Mouse (Mus musculus): Measurements from ENCODE around the gene Fkbpl. TPM values are rescaled to one million over a fixed set of nuclear protein-coding genes. Genes with fewer than 3 reads are reported as not detected.

Gene Fkbpl
- total RNA-seq, 2 experiments from 2014 or later: 2.6 TPM; not detected in 1

DNA sequence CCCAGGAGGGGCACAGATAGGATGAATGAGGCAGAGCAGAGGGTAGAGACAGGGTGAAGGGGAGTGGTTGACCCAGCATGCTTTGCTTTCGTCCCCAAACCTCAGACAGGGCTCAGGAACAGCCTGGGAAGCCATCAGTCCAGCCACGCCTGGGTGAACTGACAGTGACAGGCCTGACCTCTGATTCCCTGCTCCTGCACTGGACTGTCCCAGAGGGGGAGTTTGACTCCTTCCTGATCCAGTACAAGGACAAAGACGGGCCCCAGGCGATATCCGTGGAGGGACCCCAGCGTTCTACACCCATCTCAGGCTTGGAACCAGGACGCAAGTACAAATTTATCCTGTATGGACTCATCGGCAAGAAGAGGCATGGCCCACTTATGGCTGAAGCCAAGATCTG, 38.6 kb downstream of the Fkbpl start:
- no peak for ATAC-seq (replicated peaks; ENCODE audit: low FRiP score, poor library complexity, severe bottlenecking)

GRCm38 (mm10) chr17:34683686-34684220, 39.2 kb downstream of the Fkbpl start:
- ATAC-seq (replicated peaks; ENCODE audit: low FRiP score, poor library complexity, severe bottlenecking): no peak

- no peak for ATAC-seq (replicated peaks; ENCODE audit: low FRiP score, poor library complexity, severe bottlenecking)
Measured at GRCm38 (mm10) chr17:34684253-34684893, 39.8 kb downstream of the Fkbpl start.

- ATAC-seq (replicated peaks; ENCODE audit: low FRiP score, poor library complexity, severe bottlenecking): no peak
Measured at GRCm38 (mm10) chr17:34685120-34686110, 40.9 kb downstream of the Fkbpl start.

GRCm38 (mm10) chr17:34688889-34689288, 44.3 kb downstream of the Fkbpl start:
- no peak for ATAC-seq (replicated peaks; ENCODE audit: low FRiP score, poor library complexity, severe bottlenecking)

GRCm38 (mm10) chr17:34690458-34690857, 45.9 kb downstream of the Fkbpl start:
- ATAC-seq (replicated peaks; ENCODE audit: low FRiP score, poor library complexity, severe bottlenecking): no peak

GRCm38 (mm10) chr17:34692906-34693305, 48.3 kb downstream of the Fkbpl start:
- no peak for ATAC-seq (replicated peaks; ENCODE audit: low FRiP score, poor library complexity, severe bottlenecking)

Other genes with a start within 250 kb of the Fkbpl start
- gene BC051142, start 245.9 kb upstream of the Fkbpl start, total RNA-seq (2015; ENCODE audit: low replicate concordance): not detected in 2 replicates
- not detected in 2 replicates for gene BC051142, start 245.9 kb upstream of the Fkbpl start, total RNA-seq (2017; ENCODE audit: low replicate concordance)
- not detected in 2 replicates for gene Btnl4, start 167.4 kb upstream of the Fkbpl start, total RNA-seq (2015; ENCODE audit: low replicate concordance)
- 0.51 TPM in 1 of 2 replicates, not detected in the other for gene Btnl4, start 167.4 kb upstream of the Fkbpl start, total RNA-seq (2017; ENCODE audit: low replicate concordance)
- gene Btnl6, start 127.4 kb upstream of the Fkbpl start, total RNA-seq (2015; ENCODE audit: low replicate concordance): not detected in 2 replicates
- 0.39 and 0.61 TPM in 2 replicates for gene Btnl6, start 127.4 kb upstream of the Fkbpl start, total RNA-seq (2017; ENCODE audit: low replicate concordance)
- gene Notch4, start 80.5 kb upstream of the Fkbpl start, total RNA-seq (2015; ENCODE audit: low replicate concordance): under 0.01 TPM in 1 of 2 replicates, not detected in the other
- not detected in 2 replicates for gene Notch4, start 80.5 kb upstream of the Fkbpl start, total RNA-seq (2017; ENCODE audit: low replicate concordance)
- 21.8 and 24.1 TPM in 2 replicates for gene Gpsm3, start 55.0 kb upstream of the Fkbpl start, total RNA-seq (2015; ENCODE audit: low replicate concordance)
- gene Gpsm3, start 55.0 kb upstream of the Fkbpl start, total RNA-seq (2017; ENCODE audit: low replicate concordance): 4.9 and 22.2 TPM in 2 replicates
- gene Pbx2, start 53.5 kb upstream of the Fkbpl start, total RNA-seq (2015; ENCODE audit: low replicate concordance): 8.3 and 9.2 TPM in 2 replicates
- 8.7 and 19.7 TPM in 2 replicates for gene Pbx2, start 53.5 kb upstream of the Fkbpl start, total RNA-seq (2017; ENCODE audit: low replicate concordance)
- 0.84 and 1.1 TPM in 2 replicates for gene Ager, start 46.9 kb upstream of the Fkbpl start, total RNA-seq (2015; ENCODE audit: low replicate concordance)
- gene Ager, start 46.9 kb upstream of the Fkbpl start, total RNA-seq (2017; ENCODE audit: low replicate concordance): 1.7 TPM in 1 of 2 replicates, not detected in the other
- 39.4 and 63.8 TPM in 2 replicates for gene Rnf5, start 41.1 kb upstream of the Fkbpl start, total RNA-seq (2015; ENCODE audit: low replicate concordance)
- 16.6 and 24.9 TPM in 2 replicates for gene Rnf5, start 41.1 kb upstream of the Fkbpl start, total RNA-seq (2017; ENCODE audit: low replicate concordance)
- gene Agpat1, start 40.5 kb upstream of the Fkbpl start, total RNA-seq (2015; ENCODE audit: low replicate concordance): 12.6 and 17.3 TPM in 2 replicates
- 8.0 and 10.3 TPM in 2 replicates for gene Agpat1, start 40.5 kb upstream of the Fkbpl start, total RNA-seq (2017; ENCODE audit: low replicate concordance)
- 3.2 TPM in 1 of 2 replicates, not detected in the other for gene Egfl8, start 28.8 kb upstream of the Fkbpl start, total RNA-seq (2015; ENCODE audit: low replicate concordance)
- gene Egfl8, start 28.8 kb upstream of the Fkbpl start, total RNA-seq (2017; ENCODE audit: low replicate concordance): not detected in 2 replicates
- gene Ppt2, start 16.3 kb upstream of the Fkbpl start, total RNA-seq (2015; ENCODE audit: low replicate concordance): 6.7 and 13.0 TPM in 2 replicates
- gene Ppt2, start 16.3 kb upstream of the Fkbpl start, total RNA-seq (2017; ENCODE audit: low replicate concordance): 3.2 and 4.0 TPM in 2 replicates
- gene Prrt1, start 15.2 kb upstream of the Fkbpl start, total RNA-seq (2015; ENCODE audit: low replicate concordance): not detected in 2 replicates
- gene Prrt1, start 15.2 kb upstream of the Fkbpl start, total RNA-seq (2017; ENCODE audit: low replicate concordance): not detected in 2 replicates
- 5.4 and 8.3 TPM in 2 replicates for gene Atf6b, start 2.4 kb downstream of the Fkbpl start, total RNA-seq (2015; ENCODE audit: low replicate concordance)
- gene Atf6b, start 2.4 kb downstream of the Fkbpl start, total RNA-seq (2017; ENCODE audit: low replicate concordance): 2.6 and 5.0 TPM in 2 replicates
- not detected in 2 replicates for gene Tnxb, start 25.8 kb downstream of the Fkbpl start, total RNA-seq (2015; ENCODE audit: low replicate concordance)
- not detected in 2 replicates for gene Tnxb, start 25.8 kb downstream of the Fkbpl start, total RNA-seq (2017; ENCODE audit: low replicate concordance)
- 0.36 TPM in 1 of 2 replicates, not detected in the other for gene C4b, start 99.1 kb downstream of the Fkbpl start, total RNA-seq (2015; ENCODE audit: low replicate concordance)
- gene C4b, start 99.1 kb downstream of the Fkbpl start, total RNA-seq (2017; ENCODE audit: low replicate concordance): under 0.01 and 2.1 TPM in 2 replicates
- not detected in 2 replicates for gene Cyp21a1, start 159.8 kb downstream of the Fkbpl start, total RNA-seq (2015; ENCODE audit: low replicate concordance)
- not detected in 2 replicates for gene Cyp21a1, start 159.8 kb downstream of the Fkbpl start, total RNA-seq (2017; ENCODE audit: low replicate concordance)
- gene Stk19, start 192.2 kb downstream of the Fkbpl start, total RNA-seq (2015; ENCODE audit: low replicate concordance): 12.6 and 18.0 TPM in 2 replicates
- 20.5 and 22.2 TPM in 2 replicates for gene Stk19, start 192.2 kb downstream of the Fkbpl start, total RNA-seq (2017; ENCODE audit: low replicate concordance)
- gene Dxo, start 192.3 kb downstream of the Fkbpl start, total RNA-seq (2015; ENCODE audit: low replicate concordance): 49.4 and 52.0 TPM in 2 replicates
- gene Dxo, start 192.3 kb downstream of the Fkbpl start, total RNA-seq (2017; ENCODE audit: low replicate concordance): 13.4 and 26.7 TPM in 2 replicates
- gene Skiv2l, start 205.4 kb downstream of the Fkbpl start, total RNA-seq (2015; ENCODE audit: low replicate concordance): 11.3 and 25.6 TPM in 2 replicates
- gene Skiv2l, start 205.4 kb downstream of the Fkbpl start, total RNA-seq (2017; ENCODE audit: low replicate concordance): 48.5 and 60.0 TPM in 2 replicates
- gene Nelfe, start 205.6 kb downstream of the Fkbpl start, total RNA-seq (2015; ENCODE audit: low replicate concordance): 31.9 and 52.3 TPM in 2 replicates
- 18.5 and 30.7 TPM in 2 replicates for gene Nelfe, start 205.6 kb downstream of the Fkbpl start, total RNA-seq (2017; ENCODE audit: low replicate concordance)
- 9.2 TPM in 1 of 2 replicates, not detected in the other for gene Cfb, start 217.8 kb downstream of the Fkbpl start, total RNA-seq (2015; ENCODE audit: low replicate concordance)
- gene Cfb, start 217.8 kb downstream of the Fkbpl start, total RNA-seq (2017; ENCODE audit: low replicate concordance): not detected in 2 replicates
- not detected in 2 replicates for gene Zbtb12, start 234.7 kb downstream of the Fkbpl start, total RNA-seq (2015; ENCODE audit: low replicate concordance)
- 1.0 TPM in 1 of 2 replicates, not detected in the other for gene Zbtb12, start 234.7 kb downstream of the Fkbpl start, total RNA-seq (2017; ENCODE audit: low replicate concordance)
- gene Gm20547, start 237.3 kb downstream of the Fkbpl start, total RNA-seq (2015; ENCODE audit: low replicate concordance): not detected in 2 replicates
- not detected in 2 replicates for gene Gm20547, start 237.3 kb downstream of the Fkbpl start, total RNA-seq (2017; ENCODE audit: low replicate concordance)

All from erythroid progenitor cell, adult 5-6 weeks (primary cell).